Mouse (Mus musculus): Measurements from ENCODE around the gene Rbms3.

The Rbms3 gene

GRCm38 (mm10) chr9:117107926-117108325 lies 521.8 kb downstream of the Rbms3 start:
- in situ Hi-C loops (cut with MseI, MboI): no loop called here

- in situ Hi-C loops (cut with MseI, MboI): no loop called here
These were observed 527.3 kb downstream of the Rbms3 start for GRCm38 (mm10) chr9:117102198-117102930.

DNA sequence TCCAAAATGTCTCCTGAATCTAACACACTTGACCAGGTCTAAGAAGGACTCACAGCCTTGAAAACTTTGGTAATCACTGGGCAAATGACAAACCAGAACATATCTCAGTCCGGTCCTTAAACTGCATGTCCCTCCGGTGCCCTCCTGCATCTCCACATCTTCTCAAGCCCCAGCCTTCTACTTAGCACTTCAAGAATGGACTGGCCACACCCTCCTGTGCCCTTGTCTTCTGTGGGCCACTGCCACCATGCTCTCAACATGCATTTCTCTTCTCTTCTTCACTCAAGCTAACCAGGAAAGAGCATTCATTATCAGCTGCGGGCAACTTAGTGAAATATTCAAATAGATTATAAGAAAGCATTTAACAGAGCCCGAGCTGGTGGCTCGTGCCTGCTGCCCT lies 529.5 kb downstream of the Rbms3 start:
- in situ Hi-C loops (cut with MseI, MboI): no loop called here

- in situ Hi-C loops (cut with MseI, MboI): no loop called here
These were observed 536.2 kb downstream of the Rbms3 start for GRCm38 (mm10) chr9:117093551-117093950.

DNA sequence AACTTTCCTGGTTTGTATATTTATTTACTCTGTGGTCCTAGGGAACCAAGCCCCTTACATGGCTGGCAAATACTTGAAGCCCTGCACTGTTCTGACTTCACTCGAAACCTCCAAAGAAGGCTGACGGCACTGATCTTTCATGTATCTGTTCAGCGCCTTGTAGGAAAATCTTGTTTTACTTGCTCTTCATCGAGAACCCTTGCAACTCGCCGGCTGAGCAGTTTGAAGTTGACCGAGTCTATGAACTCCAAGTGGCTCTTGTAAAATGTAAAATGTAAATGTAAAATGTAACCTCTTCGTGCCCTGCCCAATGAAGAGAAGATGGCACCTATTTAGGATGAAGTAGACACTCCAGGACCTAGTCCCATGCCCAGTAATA lies 537.5 kb downstream of the Rbms3 start:
- in situ Hi-C loops (cut with MseI, MboI): no loop called here

DNA sequence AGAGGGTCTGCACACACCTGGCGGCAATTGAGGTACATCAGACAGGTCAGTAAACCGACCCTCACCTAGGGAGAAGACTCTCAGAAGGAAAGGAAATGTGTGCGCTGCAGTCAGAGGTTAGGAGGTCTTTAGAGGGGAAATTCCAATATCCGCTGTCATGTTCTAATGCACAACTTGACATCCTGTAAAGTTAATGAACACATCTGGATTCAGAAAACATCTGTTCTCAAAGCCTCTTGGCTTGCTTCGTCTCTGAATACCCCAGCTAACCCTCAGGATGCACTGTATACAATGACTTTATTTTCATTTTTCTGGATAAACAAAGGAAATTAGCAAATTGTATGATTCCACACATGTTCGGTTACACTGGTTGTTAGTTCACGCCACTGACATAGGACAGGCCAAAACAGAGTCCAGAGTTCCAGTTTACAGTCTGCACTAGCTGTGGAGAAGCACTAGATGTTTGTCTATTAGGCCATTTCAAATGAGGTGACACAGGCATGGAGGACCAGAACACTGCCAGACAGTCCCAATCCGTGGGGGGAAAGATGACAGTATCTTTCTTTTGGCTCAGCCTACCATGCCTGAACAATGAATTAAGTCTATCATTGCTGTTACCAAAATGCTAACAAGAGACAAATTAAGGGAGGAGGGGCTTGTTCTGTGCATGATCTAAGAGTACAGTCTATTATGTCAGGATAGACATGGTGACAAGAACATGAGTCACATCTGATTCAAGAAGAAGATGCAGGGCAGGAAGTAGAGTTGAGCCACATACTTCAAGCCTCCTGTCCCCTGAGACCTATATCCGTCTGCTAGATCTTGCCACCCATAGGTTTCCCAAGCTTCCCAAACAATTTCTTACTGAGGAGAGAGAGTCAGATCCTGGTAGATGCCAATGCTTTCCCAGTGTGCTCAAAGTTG lies 538.2 kb downstream of the Rbms3 start:
- in situ Hi-C loops (cut with MseI, MboI): no loop called here

DNA sequence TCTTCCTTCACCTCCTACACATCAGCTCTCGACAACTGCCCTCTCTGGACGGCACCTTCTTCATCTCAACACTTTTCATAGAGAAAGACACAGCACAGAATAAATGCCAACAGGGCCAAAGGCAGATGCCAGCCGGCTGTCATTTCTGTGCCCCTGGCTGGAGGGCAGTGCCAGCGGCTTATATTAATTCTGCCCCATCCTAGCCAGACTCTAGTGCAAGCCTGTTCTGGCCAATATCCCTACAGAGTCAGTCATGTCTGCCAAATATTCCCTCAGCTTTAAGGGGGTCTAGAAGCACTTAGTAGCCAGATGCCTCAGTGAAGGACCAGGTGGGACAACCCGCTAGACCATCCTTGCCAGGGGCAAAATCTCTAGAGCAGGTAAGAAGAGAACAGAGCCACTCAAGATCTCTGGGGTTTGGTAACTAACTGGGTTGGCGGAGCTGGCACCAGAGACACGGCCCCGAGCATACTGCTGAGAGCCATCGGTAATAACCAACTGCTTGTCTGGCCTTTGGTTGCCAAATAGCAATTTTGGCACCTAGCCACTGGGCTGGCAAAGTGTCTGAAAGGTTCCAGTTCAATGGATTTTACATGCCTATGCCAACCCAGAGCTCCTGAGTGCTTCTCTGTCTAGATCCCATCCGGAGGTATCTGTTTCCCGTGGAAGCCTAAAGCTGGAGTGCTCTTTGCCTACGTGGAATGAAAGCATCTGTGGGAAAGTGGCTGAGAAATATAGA lies 540.1 kb downstream of the Rbms3 start:
- in situ Hi-C loops (cut with MseI, MboI): no loop called here

- in situ Hi-C loops (cut with MseI, MboI): no loop called here
These were observed 541.4 kb downstream of the Rbms3 start for GRCm38 (mm10) chr9:117088309-117088708.

DNA sequence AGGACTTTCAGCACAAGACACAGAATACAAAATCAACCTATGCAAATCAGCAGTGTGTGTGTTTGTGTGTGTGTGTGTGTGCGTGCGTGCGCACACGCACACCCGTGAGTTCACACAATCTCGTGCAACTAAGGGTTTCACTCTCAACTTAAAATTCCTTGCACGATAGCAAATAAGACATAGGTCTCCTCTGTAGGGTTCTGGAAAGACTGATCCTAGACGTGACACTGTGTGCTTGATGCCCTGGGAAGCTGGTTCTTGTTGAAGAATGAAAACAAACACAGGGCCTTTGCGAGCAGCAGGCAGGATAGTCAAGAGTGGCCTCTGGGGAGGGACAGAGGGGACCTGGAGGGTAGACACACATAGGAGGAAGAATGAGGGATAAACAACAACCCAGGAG lies 544.0 kb downstream of the Rbms3 start:
- in situ Hi-C loops (cut with MseI, MboI): no loop called here

DNA sequence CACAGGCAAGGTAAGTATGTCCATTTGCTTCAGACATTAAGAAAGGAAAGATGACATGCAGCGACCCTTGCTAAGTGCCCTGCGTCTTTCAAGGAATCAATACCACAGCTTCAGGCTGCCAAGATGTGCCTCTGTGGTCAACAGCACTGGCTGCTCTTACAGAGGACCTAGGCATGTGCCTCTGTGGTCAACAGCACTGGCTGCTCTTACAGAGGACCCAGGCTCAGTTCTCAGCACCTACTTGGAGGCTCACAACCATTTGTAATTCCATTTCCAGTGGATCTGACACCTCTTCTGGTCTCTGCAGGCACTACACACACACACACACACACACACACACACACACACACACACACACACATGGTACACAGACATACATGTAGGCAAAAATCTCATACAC lies 545.2 kb downstream of the Rbms3 start:
- in situ Hi-C loops (cut with MseI, MboI): no loop called here

DNA sequence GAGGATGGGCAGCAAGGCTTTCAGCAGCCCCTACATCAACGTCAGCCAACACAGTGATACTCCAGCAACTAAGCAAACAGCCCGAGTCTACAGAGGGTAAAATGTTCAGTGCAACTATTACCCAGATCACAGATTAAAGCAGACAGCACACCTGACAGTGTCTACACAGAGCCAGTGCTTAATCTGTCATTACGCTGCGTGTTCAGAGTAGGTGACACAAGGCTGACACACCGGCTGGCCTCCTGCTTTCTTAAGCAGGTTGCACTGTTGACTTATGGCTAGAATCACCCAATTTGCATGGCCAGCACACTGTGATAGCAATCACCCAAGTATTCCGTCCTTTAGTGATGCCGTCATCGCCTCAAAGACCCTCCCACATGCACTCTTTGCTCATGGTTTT lies 550.2 kb downstream of the Rbms3 start:
- in situ Hi-C loops (cut with MseI, MboI): no loop called here

DNA sequence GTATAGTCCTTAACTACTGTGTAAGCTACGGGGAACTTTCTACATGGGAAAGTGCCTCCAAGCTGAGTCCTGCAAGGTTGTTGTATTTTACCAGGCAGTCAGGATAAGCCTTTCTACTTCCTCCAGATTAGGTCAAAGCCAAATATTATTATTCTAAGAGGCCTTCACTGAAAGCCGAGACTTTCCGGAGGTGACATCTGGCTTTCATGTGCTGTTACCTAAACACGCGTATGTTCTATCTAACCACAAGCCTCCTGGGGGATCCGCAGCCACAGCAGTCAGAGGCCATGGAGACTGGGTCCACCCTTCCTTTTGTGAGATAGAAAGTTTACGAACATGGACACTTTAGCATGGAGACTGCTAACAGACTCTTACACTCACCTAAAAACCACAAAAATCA lies 552.2 kb downstream of the Rbms3 start:
- in situ Hi-C loops (cut with MseI, MboI): no loop called here

DNA sequence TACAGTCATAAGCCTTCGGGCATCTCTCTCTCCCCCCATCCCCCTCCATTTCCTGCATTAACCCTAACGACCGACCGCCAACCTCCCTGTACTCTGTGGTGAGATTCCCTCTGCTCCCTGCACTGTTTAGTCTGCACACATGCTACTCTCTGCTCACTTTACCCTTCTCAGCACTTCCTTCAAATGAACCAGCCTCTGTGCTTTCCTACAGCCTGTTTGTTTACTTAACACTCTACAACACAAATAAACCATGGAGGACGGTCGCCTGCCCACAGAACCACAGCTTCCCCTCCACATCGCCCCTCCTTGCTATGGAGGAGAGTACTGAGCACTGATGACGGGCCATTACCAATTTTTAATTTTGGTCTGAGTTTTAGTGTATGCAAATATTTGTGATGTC lies 552.9 kb downstream of the Rbms3 start:
- in situ Hi-C loops (cut with MseI, MboI): no loop called here

- in situ Hi-C loops (cut with MseI, MboI): no loop called here
These were observed 557.1 kb downstream of the Rbms3 start for GRCm38 (mm10) chr9:117072433-117073099.

GRCm38 (mm10) chr9:117070616-117071015 lies 559.1 kb downstream of the Rbms3 start:
- in situ Hi-C loops (cut with MseI, MboI): no loop called here

DNA sequence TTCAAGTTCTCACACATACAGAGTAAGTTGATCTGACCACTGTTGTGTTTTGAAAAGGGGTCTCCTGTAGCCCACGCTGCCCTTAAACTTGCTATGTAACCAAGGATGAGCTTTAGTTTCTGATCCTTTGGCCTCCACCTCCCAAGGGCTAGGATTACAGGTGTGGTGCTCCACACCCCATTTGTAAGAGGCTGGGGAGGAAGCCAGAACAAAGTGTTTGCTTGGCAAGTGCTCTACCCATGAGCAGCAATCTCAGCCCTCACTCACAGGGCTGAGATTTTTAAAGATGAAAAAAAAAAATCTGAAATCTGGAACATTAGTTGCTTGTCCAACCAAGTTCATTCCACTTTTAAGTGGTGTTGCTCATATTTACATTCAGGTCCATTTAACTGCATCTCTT lies 560.5 kb downstream of the Rbms3 start:
- in situ Hi-C loops (cut with MseI, MboI): no loop called here

- in situ Hi-C loops (cut with MseI, MboI): no loop called here
These were observed 561.9 kb downstream of the Rbms3 start for GRCm38 (mm10) chr9:117067703-117068419.

DNA sequence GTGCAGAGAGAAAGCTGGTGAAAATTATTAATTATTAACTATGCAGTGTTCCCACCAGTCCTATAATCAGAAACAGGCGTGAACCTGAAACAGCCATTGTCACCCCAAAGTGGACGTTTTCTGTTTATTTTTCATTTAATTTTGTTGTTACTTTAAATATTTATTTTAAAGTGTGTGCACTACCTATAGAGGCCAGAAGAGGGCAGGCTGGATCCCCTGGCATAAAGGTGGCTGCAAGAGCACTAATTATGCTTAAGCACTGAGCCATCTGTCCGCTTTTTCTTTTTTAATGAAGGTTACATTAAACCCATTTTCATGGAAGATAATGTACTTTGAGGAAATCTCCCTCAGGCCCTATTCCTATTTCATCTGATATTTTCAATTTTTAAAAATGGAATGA lies 563.2 kb downstream of the Rbms3 start:
- in situ Hi-C loops (cut with MseI, MboI): no loop called here

DNA sequence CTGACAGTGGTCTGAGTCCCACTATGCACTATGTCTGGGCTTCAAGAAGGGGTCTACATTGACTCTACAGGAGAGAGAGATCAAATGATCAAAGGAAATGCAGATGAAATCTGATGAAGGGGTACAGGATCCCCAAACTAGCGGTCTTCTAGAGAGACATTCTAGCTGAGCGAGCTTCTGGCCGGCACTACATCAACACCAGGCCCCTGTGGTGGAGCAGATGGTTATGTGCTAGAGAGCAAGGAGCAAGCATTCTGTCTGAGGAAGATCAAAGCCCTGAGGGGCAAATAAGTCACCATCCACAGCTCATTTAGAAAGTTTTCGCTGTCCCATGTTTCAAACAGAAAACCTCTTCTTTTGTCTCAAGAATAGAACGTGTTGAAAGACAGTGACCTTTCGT lies 564.1 kb downstream of the Rbms3 start:
- in situ Hi-C loops (cut with MseI, MboI): no loop called here

- in situ Hi-C loops (cut with MseI, MboI): no loop called here
These were observed 570.1 kb downstream of the Rbms3 start for GRCm38 (mm10) chr9:117059586-117059985.

GRCm38 (mm10) chr9:117059135-117059534 lies 570.6 kb downstream of the Rbms3 start:
- in situ Hi-C loops (cut with MseI, MboI): no loop called here
